Mouse (Mus musculus) liver, adult 2 months (tissue): ENCODE data around the gene Sox5.

Source experiments
- CTCF ChIP-seq: fragments of 200-500 bp; IDR thresholded peaks from 2 replicates; pipeline ENCODE4 v1.5.1; 2011; ENCODE audit warnings: low read depth, low read length, control low read depth
- POLR2A ChIP-seq: fragments of 200-500 bp; IDR thresholded peaks from 2 replicates; pipeline ENCODE4 v1.6.1; 2011; ENCODE audit warnings: low read length, control low read depth; ENCODE audit not compliant: insufficient read depth; ENCODE audit errors: extremely low read depth

DNA sequence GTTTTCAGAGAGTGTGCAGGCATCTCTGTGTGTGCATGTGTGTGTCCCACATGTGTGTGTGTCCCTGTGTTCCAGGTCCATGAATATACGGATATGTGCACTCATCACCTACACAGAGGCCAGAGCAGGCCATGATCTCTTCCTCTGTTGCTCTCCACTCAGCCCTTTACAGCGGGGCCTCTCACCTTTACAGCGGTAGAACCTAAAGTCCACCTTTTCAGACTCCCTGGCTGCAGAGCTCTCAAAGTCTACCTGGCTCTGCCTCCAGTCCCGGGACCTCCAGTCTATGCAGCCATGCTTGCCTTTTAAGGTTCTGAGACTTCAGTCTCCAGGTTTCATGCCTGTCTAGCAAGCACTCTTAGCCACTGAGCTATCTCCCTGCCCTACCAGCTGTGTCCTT lies 26.5 kb downstream of the Sox5 start:
- TF ChIP-seq CTCF (no peak), POLR2A (no peak)
